Mouse (Mus musculus): ENCODE data around the gene Zfp354a. TPM values are rescaled to one million over a fixed set of nuclear protein-coding genes. Genes with fewer than 3 reads are reported as not detected.
"Not testable (repeated sequence)": the region's sequence is repeated elsewhere in the genome, so short reads cannot be mapped to it uniquely, and the experiment has no call there.

The Zfp354a gene
- not detected in 2 replicates for polyA plus RNA-seq (2012)

DNA sequence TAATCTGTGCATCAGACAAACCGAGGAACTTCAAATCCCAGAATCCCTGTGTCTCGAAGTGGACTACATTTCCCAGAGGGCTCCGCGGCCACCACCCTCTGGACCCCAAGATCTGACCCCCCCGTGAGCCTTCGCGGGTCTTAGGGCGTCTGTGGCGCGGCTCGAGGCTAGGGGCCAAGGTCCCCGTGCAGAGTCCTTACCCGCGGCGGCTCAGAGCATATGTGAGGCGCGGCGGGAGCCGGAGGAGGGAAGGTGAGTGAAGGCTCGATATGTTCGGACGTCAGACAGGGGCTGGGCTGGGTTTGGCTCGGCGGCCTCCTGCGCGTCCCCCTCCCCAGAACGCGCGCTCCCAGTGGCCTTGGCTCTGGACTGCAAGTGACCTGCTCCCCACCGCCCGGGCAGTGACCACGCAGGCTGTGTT is at the start of gene Zfp354a:
Gene Zfp354a, plus strand, starts transcription at position 107 of the 421 bp plus-strand sequence.
- H3K4me1 ChIP-seq (ENCODE audit: control insufficient read depth): peaks cover 9% of the 10 kb centered on the region
- H3K9me3 ChIP-seq (ENCODE audit: control insufficient read depth, low read length): no peaks in the 10 kb centered on the region
- no peak for TF ChIP-seq TAL1 (IDR thresholded peaks at IDR 0.05; ENCODE audit: low read length)
- no peak for TF ChIP-seq GATA1 (IDR thresholded peaks at IDR 0.05; ENCODE audit: low read length)
- no peaks in the 10 kb centered on the region for H3K27me3 ChIP-seq (ENCODE audit: control insufficient read depth)
- peak within 1 kb of the TSS; percentile 67 for H3K4me3 ChIP-seq (replicated peaks)
- no peaks in the 10 kb centered on the region; the same call in 1 of the 2 replicates for H3K36me3 ChIP-seq (ENCODE audit: control insufficient read depth)

DNA sequence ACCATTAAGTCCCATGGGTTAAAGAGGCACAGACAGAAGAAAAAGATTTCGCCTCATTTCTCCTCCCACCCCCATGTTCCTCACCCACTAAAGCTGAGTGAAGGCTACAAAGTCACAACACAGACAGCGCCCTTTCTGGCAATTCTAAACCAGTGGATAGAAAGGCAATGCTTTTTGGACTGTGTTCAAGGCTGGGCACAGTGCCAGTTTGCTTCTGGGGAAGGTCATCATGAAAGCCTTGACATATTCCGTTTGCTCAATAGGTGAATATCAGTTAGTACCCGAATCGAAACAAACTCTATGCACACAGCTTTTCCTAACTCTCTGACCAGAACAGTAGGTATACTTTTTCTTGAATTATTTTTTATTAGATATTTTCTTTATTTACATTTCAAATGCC is 47.2 kb upstream of the Zfp354a start:
- H3K4me1 ChIP-seq (ENCODE audit: control insufficient read depth): no peaks in the 10 kb centered on the region
- no peaks in the 10 kb centered on the region for H3K36me3 ChIP-seq (ENCODE audit: control insufficient read depth)
- H3K4me3 ChIP-seq (replicated peaks): no peak overlapping the region
- no peaks in the 10 kb centered on the region for H3K27me3 ChIP-seq (ENCODE audit: control insufficient read depth)
- no peak for TF ChIP-seq TAL1 (IDR thresholded peaks at IDR 0.05; ENCODE audit: low read length)
- H3K9me3 ChIP-seq (ENCODE audit: control insufficient read depth, low read length): peaks cover 6% of the 10 kb centered on the region

DNA sequence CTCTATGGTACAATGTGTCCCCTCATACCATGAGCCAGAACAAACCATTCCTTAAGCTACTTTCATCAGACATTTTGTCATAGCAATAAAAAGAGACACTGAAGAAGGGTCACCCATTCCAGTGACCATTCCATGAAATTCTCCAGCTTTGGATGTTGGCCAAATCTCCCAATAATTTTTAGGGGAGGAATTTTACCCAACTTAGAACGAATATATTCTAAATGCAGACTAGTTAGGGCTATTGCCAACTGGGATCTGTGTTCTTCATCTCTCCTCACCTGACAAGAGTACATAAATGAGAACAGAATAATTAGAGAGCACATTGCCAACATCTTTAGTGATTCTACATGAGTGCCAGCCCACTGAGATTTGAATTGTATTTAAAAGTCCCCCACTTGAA is 45.1 kb upstream of the Zfp354a start, which contains the start of gene Olfr54:
Gene Olfr54, plus strand, starts transcription at position 301 of the 400 bp plus-strand sequence.
- TF ChIP-seq TAL1 (IDR thresholded peaks at IDR 0.05; ENCODE audit: low read length): no peak
- no peaks in the 10 kb centered on the region for H3K36me3 ChIP-seq (ENCODE audit: control insufficient read depth)

DNA sequence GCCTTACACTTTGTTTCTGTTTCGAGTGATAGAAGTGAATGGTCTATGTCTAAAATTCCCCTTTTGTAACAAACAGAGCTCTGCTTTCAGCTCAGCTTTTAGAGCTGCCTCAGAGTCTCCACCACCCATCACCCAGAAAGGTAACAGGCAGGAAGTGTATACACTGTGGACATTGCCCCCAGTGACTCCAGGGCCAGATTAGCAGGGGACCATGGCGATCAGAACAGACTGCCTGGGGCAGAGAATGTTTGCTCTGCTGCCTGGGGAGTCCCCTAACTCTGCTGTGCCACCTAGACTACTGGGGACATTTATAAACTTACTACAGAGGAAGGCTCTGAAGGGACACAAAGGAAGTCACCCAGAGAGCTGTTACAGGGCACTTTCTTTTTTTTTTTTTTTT is 42.7 kb upstream of the Zfp354a start:
- Histone ChIP-seq H3K36me3 (ENCODE audit: control insufficient read depth) (no peaks in the 10 kb centered on the region), H3K27me3 (ENCODE audit: control insufficient read depth) (no peaks in the 10 kb centered on the region), H3K9me3 (ENCODE audit: control insufficient read depth, low read length) (no peaks in the 10 kb centered on the region), H3K4me3 (replicated peaks) (no peak overlapping the region), H3K4me1 (ENCODE audit: control insufficient read depth) (no peaks in the 10 kb centered on the region)
- no peak for TF ChIP-seq TAL1 (IDR thresholded peaks at IDR 0.05; ENCODE audit: low read length)
- TF ChIP-seq GATA1 (IDR thresholded peaks at IDR 0.05; ENCODE audit: low read length): no peak

More for the DNA sequence above, 45.1 kb upstream of the Zfp354a start, which contains the start of gene Olfr54:
- no peaks in the 10 kb centered on the region for H3K27me3 ChIP-seq (ENCODE audit: control insufficient read depth)
- no peaks in the 10 kb centered on the region for H3K4me1 ChIP-seq (ENCODE audit: control insufficient read depth)
- H3K9me3 ChIP-seq (ENCODE audit: control insufficient read depth, low read length): peaks cover under 1% of the 10 kb centered on the region; the same call in 1 of the 2 replicates
- H3K4me3 ChIP-seq (replicated peaks): no peak within 1 kb of the TSS

DNA sequence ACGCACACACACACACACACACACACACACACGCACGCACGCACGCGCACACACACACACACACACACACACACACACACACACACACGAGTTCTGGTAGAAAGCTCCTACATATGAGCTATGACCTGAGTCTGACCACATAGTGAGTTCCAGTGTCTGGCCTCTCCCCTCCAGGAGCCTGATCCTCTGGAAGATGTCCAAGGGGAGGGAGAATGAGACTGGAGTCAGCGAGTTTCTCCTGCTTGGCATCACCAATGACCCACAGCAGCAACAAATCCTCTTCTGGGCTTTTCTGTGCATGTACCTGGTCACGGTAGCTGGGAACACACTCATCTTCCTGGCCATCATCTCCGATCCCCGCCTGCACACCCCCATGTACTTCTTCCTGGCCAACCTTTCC is 32.2 kb upstream of the Zfp354a start:
- H3K4me1 ChIP-seq (ENCODE audit: control insufficient read depth); H3K27me3 ChIP-seq (ENCODE audit: control insufficient read depth); H3K36me3 ChIP-seq (ENCODE audit: control insufficient read depth); H3K4me3 ChIP-seq (replicated peaks); H3K9me3 ChIP-seq (ENCODE audit: control insufficient read depth, low read length): not testable (repeated sequence)

DNA sequence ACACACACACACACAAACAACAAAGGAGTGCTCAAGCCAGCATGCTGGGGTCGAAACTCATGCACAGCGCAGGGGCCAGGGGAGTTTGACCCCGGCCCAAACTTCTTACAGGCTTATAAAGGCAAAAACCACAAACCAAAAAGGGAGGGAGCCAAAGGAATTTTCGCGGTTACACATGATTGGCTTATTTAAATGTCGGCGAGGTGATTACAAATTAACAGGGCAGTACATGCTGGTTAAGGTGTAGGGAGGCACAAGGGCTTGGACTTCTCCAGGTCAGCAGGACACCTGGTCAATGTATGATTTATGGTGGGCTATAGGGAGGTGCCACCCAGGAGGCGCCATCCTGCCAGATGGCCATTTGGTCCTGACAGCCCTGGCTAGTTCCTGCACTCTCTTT is 29.7 kb upstream of the Zfp354a start:
- H3K36me3 ChIP-seq (ENCODE audit: control insufficient read depth); H3K9me3 ChIP-seq (ENCODE audit: control insufficient read depth, low read length); H3K4me1 ChIP-seq (ENCODE audit: control insufficient read depth); H3K27me3 ChIP-seq (ENCODE audit: control insufficient read depth); H3K4me3 ChIP-seq (replicated peaks): not testable (repeated sequence)

DNA sequence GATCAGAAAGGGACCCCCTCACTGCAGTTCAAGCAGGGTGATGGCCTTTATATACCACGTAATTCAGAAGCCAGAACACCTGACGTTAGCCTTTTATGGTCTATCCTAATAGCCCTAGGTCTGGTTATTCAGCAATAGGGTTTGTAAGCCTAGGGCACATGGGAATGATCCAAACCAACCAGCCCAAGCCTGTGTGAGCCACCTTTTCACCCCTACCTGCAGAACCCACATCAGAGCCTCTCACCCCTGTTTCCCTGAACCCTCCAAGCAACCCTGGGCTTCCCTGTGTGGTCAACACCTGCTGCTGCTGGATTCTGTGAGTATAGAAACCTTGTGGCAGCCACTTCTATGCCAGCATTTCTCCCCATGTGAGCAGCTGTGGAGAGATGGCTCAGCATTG is 28.8 kb upstream of the Zfp354a start:
- Histone ChIP-seq H3K27me3 (ENCODE audit: control insufficient read depth) (no peaks in the 10 kb centered on the region), H3K4me1 (ENCODE audit: control insufficient read depth) (no peaks in the 10 kb centered on the region), H3K9me3 (ENCODE audit: control insufficient read depth, low read length) (no peaks in the 10 kb centered on the region), H3K4me3 (replicated peaks) (no peak overlapping the region), H3K36me3 (ENCODE audit: control insufficient read depth) (no peaks in the 10 kb centered on the region)
- TF ChIP-seq GATA1 (IDR thresholded peaks at IDR 0.05; ENCODE audit: low read length) (no peak), TAL1 (IDR thresholded peaks at IDR 0.05; ENCODE audit: low read length) (no peak)

DNA sequence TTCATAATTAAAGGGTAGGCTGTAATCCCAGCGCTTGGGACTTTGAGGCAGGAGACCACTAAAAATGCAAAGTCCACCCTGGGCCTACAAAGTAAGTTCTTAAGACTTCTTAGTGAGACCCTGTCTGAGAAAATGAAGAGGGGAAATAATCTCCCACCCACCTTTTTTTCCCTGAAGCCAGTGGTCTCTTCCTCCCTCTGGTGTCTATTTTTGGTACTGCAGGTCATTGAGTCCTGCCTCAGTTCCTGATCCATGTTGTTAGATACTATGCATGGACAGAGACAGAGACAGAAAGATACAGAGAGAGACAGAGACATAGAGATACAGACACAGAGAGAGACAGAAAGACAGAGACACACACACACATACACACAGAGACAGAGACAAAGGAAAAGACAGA is 26.2 kb upstream of the Zfp354a start:
- Histone ChIP-seq H3K27me3 (ENCODE audit: control insufficient read depth) (no peaks in the 10 kb centered on the region), H3K4me1 (ENCODE audit: control insufficient read depth) (no peaks in the 10 kb centered on the region), H3K36me3 (ENCODE audit: control insufficient read depth) (no peaks in the 10 kb centered on the region), H3K9me3 (ENCODE audit: control insufficient read depth, low read length) (peaks cover 2% of the 10 kb centered on the region; the same call in 1 of the 2 replicates), H3K4me3 (replicated peaks) (no peak overlapping the region)
- no peak for TF ChIP-seq TAL1 (IDR thresholded peaks at IDR 0.05; ENCODE audit: low read length)
- no peak for TF ChIP-seq GATA1 (IDR thresholded peaks at IDR 0.05; ENCODE audit: low read length)

DNA sequence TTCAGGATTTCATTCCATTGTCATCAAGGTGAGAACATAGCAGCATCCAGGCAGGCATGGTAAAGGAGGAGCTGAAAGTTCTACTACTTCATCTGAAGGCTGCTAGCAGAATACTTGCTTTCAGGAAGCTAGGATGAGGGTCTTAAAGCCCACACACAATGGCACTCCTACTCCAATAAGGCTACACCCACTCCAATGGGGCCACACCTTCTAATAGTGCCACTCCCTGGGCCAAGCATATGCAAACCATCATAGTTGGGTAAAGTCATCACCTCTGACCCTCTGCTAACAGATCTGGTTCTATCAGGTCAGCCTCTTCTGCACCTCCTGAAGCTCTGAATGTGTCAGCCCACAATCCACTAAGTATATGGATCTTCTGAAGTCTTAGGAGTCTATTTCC is 24.9 kb upstream of the Zfp354a start:
- not testable (repeated sequence) for H3K4me3 ChIP-seq (replicated peaks); H3K9me3 ChIP-seq (ENCODE audit: control insufficient read depth, low read length); H3K27me3 ChIP-seq (ENCODE audit: control insufficient read depth); H3K36me3 ChIP-seq (ENCODE audit: control insufficient read depth); H3K4me1 ChIP-seq (ENCODE audit: control insufficient read depth)

DNA sequence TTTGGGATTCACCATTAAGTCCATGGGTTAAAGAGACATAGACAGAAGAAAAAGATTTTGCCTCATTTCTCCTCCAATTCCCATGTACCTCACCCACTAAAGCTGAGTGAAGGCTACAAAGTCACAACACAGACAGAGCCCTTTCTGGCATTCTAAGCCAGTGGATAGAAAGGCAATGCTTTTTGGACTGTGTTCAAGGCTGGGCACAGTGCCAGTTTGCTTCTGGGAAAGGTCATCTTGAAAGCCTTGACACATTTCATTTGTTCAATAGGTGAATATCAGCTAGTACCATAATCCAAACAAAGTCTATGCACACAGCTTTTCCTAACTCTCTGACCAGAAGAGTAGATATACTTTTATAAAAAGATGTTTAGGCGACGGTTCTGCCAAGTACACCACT is 23.1 kb upstream of the Zfp354a start:
- no peaks in the 10 kb centered on the region for H3K36me3 ChIP-seq (ENCODE audit: control insufficient read depth)
- TF ChIP-seq GATA1 (IDR thresholded peaks at IDR 0.05; ENCODE audit: low read length) (no peak), TAL1 (IDR thresholded peaks at IDR 0.05; ENCODE audit: low read length) (no peak)
- no peaks in the 10 kb centered on the region for H3K27me3 ChIP-seq (ENCODE audit: control insufficient read depth)
- H3K4me1 ChIP-seq (ENCODE audit: control insufficient read depth): no peaks in the 10 kb centered on the region
- no peak overlapping the region for H3K4me3 ChIP-seq (replicated peaks)
- peaks cover 2% of the 10 kb centered on the region; the same call in 1 of the 2 replicates for H3K9me3 ChIP-seq (ENCODE audit: control insufficient read depth, low read length)

DNA sequence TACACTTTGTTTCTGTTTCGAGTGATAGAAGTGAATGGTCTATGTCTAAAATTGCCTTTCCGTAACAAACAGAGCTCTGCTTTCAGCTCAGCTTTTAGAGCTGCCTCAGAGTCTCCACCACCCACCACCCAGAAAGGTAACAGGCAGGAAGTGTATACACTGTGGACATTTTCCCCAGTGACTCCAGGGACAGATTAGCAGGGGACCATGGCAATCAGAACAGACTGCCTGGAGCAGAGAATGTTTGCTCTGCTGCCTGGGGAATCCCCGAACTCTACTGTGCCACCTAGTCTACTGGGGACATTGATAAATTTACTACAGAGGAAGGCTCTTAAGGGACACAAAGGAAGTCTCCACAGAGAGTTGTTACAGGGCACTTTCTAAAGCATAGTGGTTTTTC is 14.3 kb upstream of the Zfp354a start:
- H3K27me3 ChIP-seq (ENCODE audit: control insufficient read depth); H3K36me3 ChIP-seq (ENCODE audit: control insufficient read depth); H3K9me3 ChIP-seq (ENCODE audit: control insufficient read depth, low read length); H3K4me3 ChIP-seq (replicated peaks); H3K4me1 ChIP-seq (ENCODE audit: control insufficient read depth): not testable (repeated sequence)

DNA sequence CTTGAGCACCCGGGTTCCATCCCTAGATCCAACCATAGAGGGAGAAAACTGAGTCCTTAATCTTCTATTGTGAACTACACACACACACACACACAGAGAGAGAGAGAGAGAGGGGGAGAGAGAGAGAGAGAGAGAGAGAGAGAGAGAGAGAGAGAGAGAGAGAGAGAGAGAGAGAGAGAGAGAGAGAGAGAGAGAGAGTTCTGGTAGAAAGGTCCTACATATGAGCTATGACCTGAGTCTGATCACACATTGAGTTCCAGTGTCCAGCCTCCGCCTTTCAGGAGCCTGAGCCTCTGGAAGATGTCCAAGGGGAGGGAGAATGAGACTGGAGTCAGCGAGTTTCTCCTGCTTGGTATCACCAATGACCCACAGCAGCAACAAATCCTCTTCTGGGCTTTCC is 11.2 kb upstream of the Zfp354a start, which contains the start of gene Olfr1375:
Gene Olfr1375, plus strand, starts transcription at position 301 of the 400 bp plus-strand sequence.
- H3K36me3 ChIP-seq (ENCODE audit: control insufficient read depth); H3K27me3 ChIP-seq (ENCODE audit: control insufficient read depth); H3K4me1 ChIP-seq (ENCODE audit: control insufficient read depth); H3K4me3 ChIP-seq (replicated peaks); H3K9me3 ChIP-seq (ENCODE audit: control insufficient read depth, low read length): not testable (repeated sequence)

Measured in erythroblast, embryonic 14.5 days (primary cell).